Mouse (Mus musculus) embryo, embryonic 11.5 days (tissue): ENCODE results near the gene Tor2a.

Experiments used
- DNase-seq: peaks from one replicate; pipeline ENCODE4 v3.0.0-alpha.2; 2012; ENCODE audit warnings: low read depth, low spot score

Tor2a gene

DNA sequence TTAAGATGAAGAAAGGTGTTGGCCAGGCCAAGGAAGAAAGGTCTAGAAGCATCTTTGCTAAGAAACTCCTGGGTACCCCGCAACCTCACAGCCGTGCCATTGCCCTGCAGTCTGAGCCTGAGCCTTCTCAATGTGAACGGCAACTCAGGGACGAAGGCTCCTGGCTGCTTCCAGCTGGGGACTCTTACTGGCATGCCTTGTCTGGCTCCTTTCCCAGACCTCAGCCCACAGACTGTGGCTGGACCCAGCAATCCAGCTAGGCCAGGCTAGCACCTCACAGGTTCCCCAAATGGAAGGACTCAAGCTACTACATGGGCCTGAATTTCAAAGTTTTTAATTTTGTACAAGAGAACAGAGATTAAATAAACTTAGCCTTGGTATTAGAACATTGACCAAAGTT is 4.8 kb downstream of the Tor2a start:
- DNase-seq: no peak

DNA sequence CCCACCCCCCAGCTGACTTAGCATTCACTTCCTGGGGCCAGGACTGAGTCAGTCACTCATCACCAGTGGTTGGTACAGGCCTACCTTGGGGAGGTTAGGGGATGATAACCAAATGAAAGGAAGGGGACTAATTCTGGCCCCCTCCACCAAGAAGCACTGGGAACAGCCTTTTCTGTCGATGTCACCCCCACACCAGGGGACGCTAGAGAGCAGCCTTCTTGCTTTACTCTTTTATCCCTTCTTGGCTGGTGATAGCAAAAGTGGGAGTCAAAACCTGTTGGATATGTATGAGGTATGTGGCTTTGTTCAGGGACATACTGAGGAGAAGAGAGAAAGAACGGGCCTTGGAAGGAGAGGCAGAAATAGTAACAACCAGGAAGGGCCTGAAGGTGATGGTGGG is 6.3 kb downstream of the Tor2a start:
- DNase-seq: no peak

DNA sequence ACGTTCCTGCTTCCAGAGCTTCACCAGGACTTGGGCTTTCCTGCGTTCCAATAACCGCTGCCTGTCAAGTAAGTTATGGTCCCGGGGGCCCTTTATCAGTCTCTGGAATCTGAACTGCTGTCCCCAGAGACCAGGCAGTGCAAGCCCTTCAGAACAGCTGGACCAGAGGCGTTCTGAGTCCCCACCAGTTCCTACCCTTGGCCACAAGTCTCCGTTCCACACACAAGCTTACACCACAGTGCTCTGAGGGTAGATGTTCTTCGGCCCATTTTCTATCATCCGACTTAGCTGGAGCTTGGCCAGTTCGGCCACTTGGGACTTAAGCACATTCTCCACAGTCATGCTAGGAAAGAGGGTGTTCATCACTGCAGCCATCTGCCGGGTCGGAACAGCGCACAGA is 10.2 kb downstream of the Tor2a start:
- DNase-seq: no peak

- no peak for DNase-seq
Measured at GRCm38 (mm10) chr2:32768661-32769285, 11.7 kb downstream of the Tor2a start.

DNA sequence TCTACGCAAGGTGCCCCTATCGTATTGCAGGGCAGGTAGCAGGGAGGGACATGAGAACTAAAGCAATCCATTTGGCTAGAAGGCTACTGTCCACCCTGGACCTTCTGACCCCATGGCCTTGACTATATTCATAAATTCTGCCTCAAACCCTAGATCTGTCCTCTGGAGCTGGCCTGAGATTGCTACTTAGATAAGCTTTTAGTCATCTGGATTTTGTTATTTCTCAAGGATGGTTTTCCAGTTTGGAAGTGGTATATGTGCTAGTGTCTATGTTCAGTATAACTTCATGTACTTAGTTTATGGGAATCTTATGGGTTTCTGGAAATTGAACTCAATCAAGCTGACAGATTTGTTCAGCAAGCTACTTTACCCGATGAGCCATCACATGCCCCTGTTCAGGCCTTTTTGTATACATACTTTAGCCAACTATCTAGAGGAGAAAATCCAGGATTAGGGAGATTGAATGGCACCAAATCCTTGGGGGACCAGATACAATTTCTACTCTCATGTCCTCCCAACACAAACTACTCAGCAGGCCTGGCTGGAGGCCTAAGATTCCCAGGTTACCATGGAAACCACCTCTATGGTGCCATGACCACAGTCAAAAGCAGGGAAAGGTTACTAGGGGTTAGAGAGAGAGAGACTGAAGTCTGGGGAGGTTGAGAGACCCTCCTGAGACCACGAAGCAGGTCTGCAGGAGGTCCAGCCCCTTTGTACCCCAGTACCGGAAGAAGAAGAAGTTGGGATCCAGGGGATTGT is 12.5 kb downstream of the Tor2a start:
- no peak for DNase-seq

DNA sequence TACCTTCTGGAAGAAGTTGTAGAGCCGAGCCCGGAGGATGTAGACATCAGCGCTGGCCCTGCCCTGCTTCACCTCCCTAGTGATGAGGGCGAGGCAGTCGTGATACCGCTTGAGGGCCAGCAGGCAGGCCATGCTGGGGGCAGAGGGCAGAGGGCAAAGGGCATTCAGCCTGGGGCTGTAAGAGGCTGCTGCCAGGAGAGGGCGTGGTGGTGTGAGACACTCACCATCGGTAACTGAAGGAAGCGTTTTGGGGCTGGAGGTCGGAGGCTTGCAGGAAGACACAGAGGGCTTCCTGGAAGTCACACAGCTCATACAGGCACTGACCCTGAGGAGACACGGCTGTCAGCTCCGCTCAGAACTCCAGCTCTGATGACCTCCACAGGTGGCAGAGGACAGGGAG is 14.9 kb downstream of the Tor2a start:
- DNase-seq: no peak

GRCm38 (mm10) chr2:32772626-32773279 is 15.7 kb downstream of the Tor2a start:
- DNase-seq: no peak

GRCm38 (mm10) chr2:32775359-32776074 is 18.5 kb downstream of the Tor2a start, which contains the start of the genes Ttc16 and Ptrh1:
TSS of gene Ttc16 (minus strand) at chr2:32775633.
TSS of gene Ptrh1 (plus strand) at chr2:32775786.
- DNase-seq: peak; percentile 96

DNA sequence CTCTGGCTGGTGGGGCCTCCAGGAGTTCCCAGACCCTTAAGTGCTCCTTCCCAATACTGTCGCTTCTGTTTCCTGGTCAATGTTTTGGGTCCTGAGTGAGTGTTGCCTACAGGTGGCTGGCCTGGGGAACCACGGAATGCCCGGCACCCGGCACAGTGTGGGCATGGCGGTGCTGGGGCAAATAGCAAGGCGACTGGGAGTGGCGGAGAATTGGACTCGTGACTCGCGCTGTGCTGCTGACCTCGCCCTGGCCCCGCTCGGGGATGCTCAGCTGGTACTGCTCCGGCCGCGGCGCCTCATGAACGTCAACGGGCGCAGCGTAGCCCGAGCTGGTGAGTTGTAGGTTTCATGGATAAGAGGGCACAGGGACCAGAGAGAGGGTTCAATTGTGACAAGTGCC is 19.2 kb downstream of the Tor2a start:
- no peak for DNase-seq

DNA sequence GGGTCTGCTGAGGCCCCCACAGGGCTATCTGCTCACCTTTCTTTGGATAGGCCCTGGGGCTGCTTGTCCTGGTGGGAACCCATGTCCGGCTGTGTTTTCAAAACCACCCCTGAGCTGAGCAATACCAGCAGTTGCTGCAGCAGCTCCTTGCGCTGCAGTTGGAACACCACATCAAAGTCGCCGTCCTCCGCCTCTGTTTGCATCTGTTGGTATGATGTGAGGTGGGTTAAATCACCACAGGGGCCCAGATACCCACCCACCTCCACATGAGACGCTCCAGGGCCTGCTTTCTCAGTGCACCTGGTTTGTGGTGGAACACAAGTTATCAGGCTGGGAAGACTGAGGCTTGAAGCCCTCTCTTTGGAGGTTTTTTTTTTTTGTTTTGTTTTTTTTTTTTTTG is 21.0 kb downstream of the Tor2a start:
- DNase-seq: no peak

GRCm38 (mm10) chr2:32779131-32779530 is 22.1 kb downstream of the Tor2a start:
- DNase-seq: peak; percentile 52

GRCm38 (mm10) chr2:32779714-32780113 is 22.7 kb downstream of the Tor2a start:
- no peak for DNase-seq

DNA sequence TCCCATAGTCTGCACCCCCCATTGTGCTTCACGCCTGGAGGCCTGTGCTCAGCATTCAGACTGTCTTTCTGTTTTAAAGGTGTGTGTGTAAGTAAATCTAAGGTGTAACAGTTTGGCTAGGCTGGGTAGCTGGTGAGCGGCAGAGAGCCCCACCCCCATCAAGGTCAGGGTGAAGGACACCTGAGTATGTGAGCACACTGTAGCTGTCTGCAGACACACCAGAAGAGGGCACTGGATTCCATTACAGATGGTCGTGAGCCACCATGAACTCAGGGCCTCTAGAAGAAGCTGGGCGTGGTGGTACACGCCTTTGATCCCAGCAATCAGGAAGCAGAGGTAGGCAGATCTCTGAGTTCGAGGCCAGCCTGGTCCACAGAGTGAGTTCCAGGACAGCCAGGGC is 24.7 kb downstream of the Tor2a start:
- DNase-seq: no peak

GRCm38 (mm10) chr2:32784048-32784681 is 27.1 kb downstream of the Tor2a start, which contains the start of gene Cfap157:
TSS of gene Cfap157 (minus strand) at chr2:32784428.
- DNase-seq: no peak

- DNase-seq: no peak
Measured at GRCm38 (mm10) chr2:32787176-32787575, 30.1 kb downstream of the Tor2a start.

GRCm38 (mm10) chr2:32788581-32788980 is 31.5 kb downstream of the Tor2a start:
- DNase-seq: no peak

- DNase-seq: no peak
Measured at GRCm38 (mm10) chr2:32791297-32791696, 34.3 kb downstream of the Tor2a start.

- DNase-seq: no peak
Measured at GRCm38 (mm10) chr2:32795748-32796418, 38.8 kb downstream of the Tor2a start.

DNA sequence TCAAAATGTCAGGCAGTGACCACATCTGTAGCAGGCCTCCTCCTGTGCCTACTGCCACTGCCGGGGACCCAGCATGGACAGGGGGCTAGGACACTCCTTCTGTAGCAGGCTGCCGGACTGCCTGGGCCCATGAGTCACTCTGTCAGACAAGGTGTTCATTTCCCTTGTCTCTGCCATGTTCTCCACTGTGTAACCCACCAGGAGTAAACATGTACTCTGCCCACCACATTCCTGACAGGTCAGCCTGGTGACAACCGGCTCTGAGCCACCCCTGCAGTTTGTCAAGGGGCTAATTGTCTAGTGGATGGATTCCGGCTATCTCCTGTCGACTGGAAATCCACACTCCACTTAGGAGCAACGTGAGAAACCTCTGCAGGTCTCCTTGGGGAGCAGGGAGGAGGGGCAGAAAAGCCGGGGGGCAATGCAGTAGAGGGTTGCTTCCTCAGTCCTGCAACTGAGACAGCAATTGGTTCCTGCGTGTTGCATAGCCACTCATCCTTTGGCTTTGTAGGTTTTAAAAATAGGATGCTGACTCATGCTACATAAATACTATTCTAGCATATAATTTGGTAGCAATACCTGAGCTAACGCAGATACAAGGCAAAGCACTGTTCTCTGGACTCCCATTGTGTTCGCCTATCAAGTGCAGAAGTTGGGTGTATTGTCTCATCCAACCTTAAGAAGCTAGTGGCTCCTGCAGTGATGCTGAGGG is 41.4 kb downstream of the Tor2a start:
- no peak for DNase-seq

GRCm38 (mm10) chr2:32808816-32809566 is 52.0 kb downstream of the Tor2a start:
- DNase-seq: no peak
